Mouse (Mus musculus): ENCODE results near the gene Wscd2. TPM values are rescaled to one million over a fixed set of nuclear protein-coding genes. Genes with fewer than 3 reads are reported as not detected.

The Wscd2 gene
- total RNA-seq, 2 experiments from 2014 or later = 0.53 to 0.67 TPM

DNA sequence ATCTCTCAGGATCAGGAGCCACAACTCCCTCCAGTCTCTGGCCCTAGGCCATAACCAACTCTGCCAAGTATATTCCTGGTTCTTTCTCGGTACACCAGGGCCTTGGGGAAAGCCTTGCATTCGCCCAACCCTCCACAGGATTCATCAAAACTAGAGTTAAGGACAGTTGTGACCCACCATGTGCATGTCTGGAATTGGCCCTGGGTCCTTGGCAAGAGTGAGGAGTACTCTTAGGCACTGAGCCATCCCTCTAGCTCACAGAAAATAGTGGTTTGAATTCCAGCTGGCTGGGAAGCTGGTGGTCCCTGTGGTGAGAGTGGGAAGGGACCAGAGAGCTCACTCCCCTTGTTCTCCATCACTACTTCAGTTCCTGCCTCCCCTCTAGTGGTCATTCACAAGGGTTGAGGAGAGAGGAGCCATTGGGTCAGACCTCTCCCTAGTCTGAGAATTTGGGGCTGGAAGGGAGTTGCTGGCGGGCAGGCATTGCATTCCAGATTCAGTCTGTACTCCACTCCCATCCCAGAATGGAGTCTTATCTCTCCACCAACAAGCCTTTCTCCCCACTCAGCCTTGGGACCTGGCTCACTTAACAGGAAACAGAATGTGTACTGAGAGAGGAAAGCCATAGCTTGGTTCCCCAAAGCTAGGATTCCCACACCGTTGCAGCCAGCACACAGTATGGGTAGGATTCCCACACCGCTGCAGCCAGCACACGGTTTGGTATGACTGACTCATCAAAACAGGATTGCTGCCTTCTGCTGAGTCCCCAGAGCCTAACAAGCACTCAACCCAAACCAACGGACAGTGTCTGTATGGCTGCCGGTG lies 117.0 kb downstream of the Wscd2 start:
- intact Hi-C loops (cut with DNase I) = no loop called here
- peak; percentile 67 to 70 for DNase-seq

DNA sequence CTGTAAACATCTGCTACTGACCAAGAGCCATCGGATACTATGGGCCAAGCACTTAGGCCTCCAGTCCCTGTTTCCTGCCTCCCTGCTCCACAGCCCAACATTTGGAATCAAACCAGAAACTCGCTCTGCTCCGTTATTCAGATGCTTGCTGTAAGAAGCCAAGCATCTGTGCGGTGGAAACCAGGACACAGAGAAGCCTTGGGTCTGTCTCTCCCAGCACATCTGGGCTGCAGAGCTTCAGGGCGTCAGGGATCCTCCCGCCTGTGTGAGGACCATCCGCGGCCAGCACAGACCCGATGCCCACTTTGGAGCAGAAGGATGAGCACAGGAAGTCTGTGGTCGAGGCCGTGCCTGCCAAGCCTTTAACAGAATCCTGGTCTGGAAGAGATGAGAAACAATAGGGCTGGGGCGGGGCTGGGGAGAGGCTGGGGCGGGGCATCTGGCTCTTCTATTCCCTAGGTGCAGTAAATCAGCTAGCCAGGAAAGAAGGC lies 117.9 kb downstream of the Wscd2 start:
- intact Hi-C loops (cut with DNase I) = no loop called here
- DNase-seq = peak; percentile 66 to 71

GRCm38 (mm10) chr5:113608511-113608910 lies 118.4 kb downstream of the Wscd2 start:
- intact Hi-C loops (cut with DNase I) = no loop called here
- DNase-seq = no peak

DNA sequence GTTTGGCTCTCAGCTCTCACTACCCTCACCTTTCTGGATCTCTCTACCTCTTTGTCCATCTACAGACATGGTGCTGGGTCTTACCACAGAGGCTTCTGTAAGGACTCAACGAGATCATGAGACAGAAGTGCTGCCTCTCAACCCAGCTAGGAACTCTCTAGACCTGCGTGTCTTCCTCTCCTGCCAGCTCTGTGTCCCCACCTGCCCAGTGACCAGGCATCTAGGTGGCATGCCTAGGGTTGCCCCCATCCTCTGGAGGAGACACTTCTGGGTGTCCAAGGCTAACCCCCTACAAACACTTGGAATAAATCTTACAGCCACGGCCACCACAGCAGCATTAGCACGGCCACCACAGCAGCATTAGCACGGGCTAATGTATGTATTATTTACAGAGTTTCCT lies 119.8 kb downstream of the Wscd2 start:
- no peak for DNase-seq
- intact Hi-C loops (cut with DNase I) = no loop called here

- DNase-seq = no peak
- intact Hi-C loops (cut with DNase I) = no loop called here
These were observed 120.4 kb downstream of the Wscd2 start for GRCm38 (mm10) chr5:113610490-113610889.

DNA sequence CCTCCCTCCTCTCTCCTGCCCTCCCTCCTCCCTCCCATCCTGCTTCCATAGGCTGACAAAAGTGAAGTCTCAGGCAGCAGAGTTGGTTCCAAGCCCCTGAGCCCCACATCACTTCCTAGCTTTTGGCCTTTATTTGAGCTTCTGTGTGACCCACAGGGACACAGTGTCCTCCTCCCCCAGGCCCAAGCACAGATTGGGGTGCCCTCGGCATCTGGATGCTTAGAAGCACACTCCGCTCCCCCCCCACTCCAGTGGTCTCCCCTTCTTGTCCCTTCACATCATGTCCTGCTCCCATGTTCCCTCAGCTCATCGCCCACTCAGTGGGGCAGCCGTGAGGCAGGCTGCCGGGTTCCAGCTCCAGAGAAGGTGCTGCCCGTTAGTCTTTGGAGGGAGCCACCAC lies 121.0 kb downstream of the Wscd2 start:
- intact Hi-C loops (cut with DNase I) = no loop called here
- no peak for DNase-seq

- intact Hi-C loops (cut with DNase I) = no loop called here
- DNase-seq = peak; percentile 58 to 65
These were observed 121.7 kb downstream of the Wscd2 start for GRCm38 (mm10) chr5:113611771-113612233.

DNA sequence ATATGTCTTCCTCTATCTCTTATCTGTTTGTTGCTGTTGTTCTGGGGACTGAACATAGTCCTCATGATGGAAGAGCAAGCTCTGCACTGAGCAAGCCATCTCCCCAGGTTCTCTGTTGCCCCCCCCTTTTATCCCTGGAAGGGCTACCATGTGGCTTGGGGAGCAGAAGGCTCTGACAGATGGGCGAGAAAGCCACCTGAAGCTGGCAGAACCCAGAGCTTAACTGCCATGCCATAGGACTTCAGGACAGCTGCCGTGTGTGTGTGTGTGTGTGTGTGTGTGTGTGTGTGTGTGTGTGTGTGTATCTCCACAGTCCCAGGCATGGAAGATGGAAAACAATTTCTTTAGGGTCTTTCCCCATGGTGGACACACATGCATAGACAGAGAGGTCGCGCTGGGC lies 128.6 kb downstream of the Wscd2 start:
- DNase-seq = no peak

DNA sequence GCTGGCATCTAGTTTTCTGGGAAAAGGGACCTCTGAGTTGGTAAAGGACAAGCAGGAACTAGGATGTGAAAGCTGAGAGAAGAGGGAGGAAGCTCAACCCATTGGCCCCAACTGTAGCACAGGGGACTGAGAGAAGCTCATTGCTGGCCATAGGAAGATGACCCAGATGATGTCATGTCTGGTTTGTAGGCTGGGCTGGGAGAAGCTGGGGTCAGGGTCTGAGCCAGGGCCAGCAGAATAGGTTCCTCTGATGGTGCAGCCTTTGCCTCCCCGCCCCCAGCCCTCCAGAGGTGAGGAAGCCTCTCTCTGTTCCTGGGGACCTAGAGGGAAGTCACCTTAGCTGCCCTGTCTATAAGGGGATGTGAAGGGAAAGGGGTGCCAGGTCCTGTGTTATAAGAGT lies 129.0 kb downstream of the Wscd2 start:
- no peak for DNase-seq
- intact Hi-C loops (cut with DNase I) = no loop called here

More for the DNA sequence above, 128.6 kb downstream of the Wscd2 start:
- intact Hi-C loops (cut with DNase I) = no loop called here

GRCm38 (mm10) chr5:113620130-113620716 lies 130.1 kb downstream of the Wscd2 start:
- intact Hi-C loops (cut with DNase I) = no loop called here
- no peak for DNase-seq

DNA sequence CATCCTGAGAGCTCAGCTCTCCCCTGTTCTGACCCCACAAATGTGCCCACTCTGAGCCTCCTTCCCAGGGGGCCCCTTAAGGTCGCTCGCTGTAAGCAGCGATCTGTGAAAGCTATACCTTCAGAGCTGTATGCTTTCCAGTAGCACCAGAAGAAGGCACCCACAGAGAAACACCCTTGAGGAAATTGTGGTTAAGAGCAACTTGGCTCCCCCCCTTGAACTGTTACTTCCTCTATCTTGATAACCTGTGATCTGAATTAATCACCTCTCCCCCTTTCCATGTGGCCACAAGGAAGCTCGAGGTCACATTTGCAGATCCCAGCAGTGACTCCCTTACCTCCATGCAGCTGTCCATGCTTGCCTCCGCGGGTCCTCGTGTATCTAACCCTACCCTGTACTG lies 130.9 kb downstream of the Wscd2 start:
- intact Hi-C loops (cut with DNase I) = no loop called here
- no peak for DNase-seq

DNA sequence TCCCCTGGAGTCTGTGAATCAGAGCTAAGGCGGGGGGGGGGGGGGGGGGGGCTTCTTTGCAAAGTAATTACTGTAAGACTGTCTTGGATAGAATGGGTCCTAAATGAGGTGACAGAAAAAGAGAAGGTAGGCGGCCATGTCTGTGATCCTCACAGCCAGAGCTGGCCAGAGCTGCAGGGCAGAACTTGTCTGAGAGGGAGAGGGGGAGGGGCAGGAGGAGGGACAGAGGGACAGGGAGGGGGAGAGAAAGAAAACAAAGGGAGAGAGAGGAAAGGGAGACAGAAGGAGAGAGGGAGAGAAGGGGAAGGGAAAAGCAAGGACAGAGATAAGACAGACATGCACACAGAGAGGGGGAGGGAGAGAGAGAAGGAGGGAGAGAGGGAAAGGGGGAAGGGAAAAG lies 132.9 kb downstream of the Wscd2 start:
- no peak for DNase-seq
- intact Hi-C loops (cut with DNase I) = no loop called here

DNA sequence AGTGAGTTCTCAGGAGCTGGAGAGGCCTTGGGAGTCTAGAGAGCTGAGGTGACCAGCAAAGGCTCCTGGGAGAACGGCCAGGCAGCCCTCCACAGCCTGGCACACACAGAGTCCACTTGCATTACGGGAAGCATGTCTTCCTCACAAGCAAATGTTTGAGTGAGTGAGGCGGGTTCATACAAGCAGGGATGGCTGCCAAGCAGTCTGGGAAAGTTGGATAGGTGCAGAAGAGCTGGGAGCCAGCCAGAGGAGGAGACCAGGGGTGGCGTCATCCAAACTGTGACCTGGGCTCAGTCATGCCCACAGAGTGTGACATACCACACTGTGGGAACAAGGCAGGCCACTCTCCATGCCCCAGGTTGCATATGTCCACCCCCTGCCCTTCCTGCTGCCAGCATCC lies 134.9 kb downstream of the Wscd2 start:
- intact Hi-C loops (cut with DNase I) = no loop called here
- peak; percentile 64 to 67 for DNase-seq

- no peak for DNase-seq
- intact Hi-C loops (cut with DNase I) = no loop called here
These were observed 136.2 kb downstream of the Wscd2 start for GRCm38 (mm10) chr5:113626352-113626751.

- DNase-seq = no peak
- intact Hi-C loops (cut with DNase I) = no loop called here
These were observed 136.9 kb downstream of the Wscd2 start for GRCm38 (mm10) chr5:113626991-113627390.

- DNase-seq = peak; percentile 78 to 81
- intact Hi-C loops (cut with DNase I) = no loop called here
These were observed 137.8 kb downstream of the Wscd2 start for GRCm38 (mm10) chr5:113627820-113628437.

GRCm38 (mm10) chr5:113629248-113629647 lies 139.1 kb downstream of the Wscd2 start:
- intact Hi-C loops (cut with DNase I) = no loop called here
- no peak for DNase-seq

DNA sequence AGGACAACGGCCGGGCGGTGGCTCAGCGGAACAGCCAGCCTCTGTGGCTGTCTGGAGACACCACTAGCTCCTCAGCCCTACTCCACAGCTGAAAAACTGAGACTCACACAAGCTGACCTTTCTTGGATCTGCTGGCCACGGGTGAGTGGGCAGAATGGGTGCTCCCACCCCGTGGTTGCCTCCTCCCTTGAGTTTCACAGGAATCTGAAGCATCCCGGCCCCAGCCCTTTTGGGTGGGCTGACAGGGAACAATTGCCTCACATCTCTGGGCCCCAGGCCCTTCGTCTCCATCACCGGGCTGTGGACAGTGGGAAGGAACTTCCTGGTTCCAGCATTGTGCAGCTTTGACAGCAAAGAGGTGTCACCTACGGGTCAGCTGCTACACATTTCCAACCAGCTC lies 140.0 kb downstream of the Wscd2 start:
- intact Hi-C loops (cut with DNase I) = no loop called here
- no peak for DNase-seq

DNA sequence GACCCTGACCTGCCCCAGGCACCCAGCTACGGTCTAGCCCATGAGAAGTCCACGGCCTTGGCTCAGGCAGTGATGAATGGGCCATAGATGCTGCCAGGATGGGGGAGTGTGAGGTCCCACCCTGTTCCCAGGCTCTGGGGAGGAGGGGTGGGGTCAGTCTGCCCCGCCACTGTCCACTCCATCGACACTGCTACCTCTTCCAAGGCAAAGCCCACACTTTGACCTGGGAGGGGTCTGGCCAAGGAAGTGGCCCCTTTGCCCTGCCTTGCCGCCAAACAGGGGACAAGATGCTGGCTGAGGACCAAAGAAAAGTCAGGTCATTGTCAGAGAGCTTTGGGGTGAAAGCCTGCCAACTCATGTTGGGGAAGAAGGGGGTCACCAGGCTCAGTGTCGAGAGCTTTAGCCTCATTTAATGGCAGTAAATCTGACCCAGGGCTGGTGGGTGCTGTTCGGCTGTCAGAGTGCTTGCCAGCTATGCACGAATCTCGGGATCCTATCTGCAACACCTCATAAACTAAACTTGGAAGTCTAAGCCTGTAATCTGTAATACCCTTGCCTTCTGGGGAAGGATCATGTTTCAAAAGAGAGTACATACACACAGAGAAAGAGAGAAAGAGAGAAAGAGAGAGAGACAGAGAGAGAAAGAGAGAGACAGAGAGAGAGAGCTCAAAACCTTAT lies 143.0 kb downstream of the Wscd2 start:
- DNase-seq = no peak
- intact Hi-C loops (cut with DNase I) = no loop called here

DNA sequence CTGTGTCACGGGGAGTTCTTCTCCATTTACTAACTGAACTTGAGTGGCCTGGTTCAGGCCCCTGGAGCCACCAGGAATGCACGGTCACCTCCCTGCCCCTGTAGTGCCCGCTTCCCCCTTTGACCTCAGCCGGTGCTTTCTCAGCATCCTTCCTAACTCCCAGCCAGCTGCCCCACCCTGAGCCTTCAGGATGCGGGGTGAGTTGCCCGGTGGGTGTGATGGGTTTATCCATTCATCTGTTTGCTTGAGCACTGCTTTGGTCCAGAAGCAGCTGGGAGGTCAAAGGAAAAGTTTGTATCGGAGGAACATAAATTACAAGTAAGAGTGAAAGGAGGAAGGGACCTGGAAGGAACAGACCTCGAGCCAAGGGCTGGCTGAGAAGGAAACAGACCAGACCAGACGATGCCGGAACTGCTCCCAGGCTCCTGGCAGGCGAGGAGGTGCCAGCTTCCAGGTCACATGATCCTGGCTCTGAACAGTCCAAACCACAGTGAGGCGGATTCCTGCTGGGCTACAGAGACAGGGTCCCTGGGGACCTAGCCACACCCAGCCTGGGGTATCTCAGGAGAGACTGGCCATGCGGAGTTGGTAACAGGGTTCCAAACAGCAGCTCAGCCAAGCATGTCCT lies 144.0 kb downstream of the Wscd2 start:
- intact Hi-C loops (cut with DNase I) = no loop called here
- DNase-seq = peak; percentile 71 to 73

All from heart, postnatal 10 days (tissue).